Mouse (Mus musculus) CH12.LX (cell line): ENCODE data around the gene 5730596B20Rik.

Experiments used
- CTCF ChIP-seq, 2 experiments: IDR thresholded peaks in 1 of 2; conservative IDR thresholded peaks in 1 of 2; 2 replicates each; pipeline ENCODE4 v1.5.1; 2011 to 2012; ENCODE audit warnings: low read depth in 2 of 2, low read length in 2 of 2, improper control_type of control experiment in 1 of 2, inconsistent platforms in 1 of 2, mild to moderate bottlenecking in 1 of 2, moderate library complexity in 1 of 2
- GABPA ChIP-seq: IDR thresholded peaks from 2 replicates; pipeline ENCODE4 v1.6.1; 2012; ENCODE audit warnings: low read depth, low read length, improper control_type of control experiment, inconsistent platforms; ENCODE audit not compliant: insufficient replicate concordance
- USF1 ChIP-seq: IDR thresholded peaks from 2 replicates; pipeline ENCODE4 v1.6.1; 2014; ENCODE audit warnings: low read depth, mild to moderate bottlenecking, inconsistent platforms, low read length, improper control_type of control experiment
- ZKSCAN1 ChIP-seq: IDR thresholded peaks from 2 replicates; pipeline ENCODE4 v1.6.1; 2012; ENCODE audit warnings: low read depth, inconsistent platforms, low read length, improper control_type of control experiment, borderline replicate concordance

DNA sequence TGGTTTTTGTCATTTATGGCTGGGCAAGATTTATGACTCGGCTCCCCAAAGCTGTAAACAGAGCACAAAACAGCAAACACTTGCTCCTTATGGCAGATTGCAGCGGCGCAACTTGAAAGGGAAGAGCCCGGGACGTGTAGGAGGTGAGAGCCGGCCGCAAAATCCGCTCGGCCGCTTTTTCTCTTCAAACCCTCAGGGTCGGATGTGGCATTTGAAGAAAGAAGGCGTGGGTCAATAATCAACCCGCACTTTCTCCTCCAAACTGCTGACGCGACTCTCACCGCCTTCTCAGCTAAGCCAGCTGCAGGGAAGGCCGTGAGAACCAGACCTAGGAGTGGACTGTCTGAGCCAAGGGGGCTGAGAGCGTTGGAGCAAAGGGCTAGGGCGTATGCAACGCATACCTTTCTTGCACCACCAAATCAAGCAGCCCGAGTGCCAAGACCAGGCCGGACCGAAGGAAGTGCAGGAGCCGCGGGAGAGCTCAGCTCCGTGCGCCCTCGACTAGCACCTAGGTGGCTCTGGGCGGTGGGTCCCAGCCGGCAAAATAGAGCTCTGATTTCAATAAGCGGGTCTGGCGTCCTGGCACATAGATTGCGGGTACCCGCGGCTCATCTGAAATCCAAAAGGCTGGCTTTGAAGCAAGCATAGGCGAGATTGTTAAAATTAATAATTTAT is at the start of gene 5730596B20Rik:
- TF ChIP-seq ZKSCAN1 = no peak
- TF ChIP-seq CTCF (conservative IDR thresholded peaks at IDR 0.05 in 1 of 2, IDR thresholded peaks at IDR 0.05 in 1 of 2; ENCODE audit: low read depth in 2 of 2, low read length in 2 of 2) = no peak
- TF ChIP-seq GABPA = no peak
- no peak for TF ChIP-seq USF1
